In genomic region chr5:121711928-121712231, GRCm38 (mm10) we compare ENCODE assay signal across 8 mouse cellular contexts. TPM values are rescaled to one million over a fixed set of nuclear protein-coding genes. Genes with fewer than 3 reads are reported as not detected.
DNase-seq lines count a peak whose midpoint lies in the region; ATAC-seq and TF ChIP-seq lines count a peak whose summit lies in the region.

No protein-coding gene starts in this region.

- peak overlapping the region; percentile 99 for H3K4me3 ChIP-seq in kidney, embryonic 15.5 days (replicated peaks)
- peak overlapping the region; percentile 88 for H3K4me3 ChIP-seq in cortical plate, adult 2 months (ENCODE audit: insufficient read depth, low read length)
- H3K4me3 ChIP-seq in hindbrain, embryonic 16.5 days (ENCODE audit: low read length) = peak overlapping the region; percentile 99
- H3K4me3 ChIP-seq in midbrain, embryonic 16.5 days (ENCODE audit: low read depth, low read length) = peak overlapping the region; percentile 94

- no peak for DNase-seq in kidney, postnatal 14 days
- no peak for DNase-seq in thymus, postnatal 10 days (ENCODE audit: low spot score in 2 of 2)
- DNase-seq in urinary bladder, adult 18-20 months (ENCODE audit: low spot score in 2 of 2) = no peak
- no peak for DNase-seq in left cerebral cortex, postnatal 10 days (ENCODE audit: extremely low spot score in 1 of 2, low spot score in 2 of 2)

- H3K27me3 ChIP-seq in kidney, embryonic 15.5 days = no peaks in the 10 kb centered on the region
- no peaks in the 10 kb centered on the region for H3K27me3 ChIP-seq in hindbrain, embryonic 16.5 days (replicated peaks; ENCODE audit: control insufficient read depth, insufficient read depth, low read length)
- H3K27me3 ChIP-seq in midbrain, embryonic 16.5 days (ENCODE audit: control insufficient read depth, insufficient read depth, low read depth, low read length) = no peaks in the 10 kb centered on the region

- intact Hi-C loops in left cerebral cortex, postnatal 10 days (cut with DNase I) = loop anchor here (5.0 kb wide), 1 partner anchor 70 kb away; no protein-coding TSS in a partner anchor

- no peak for TF ChIP-seq POLR2A in cortical plate, adult 2 months (IDR thresholded peaks at IDR 0.05; ENCODE audit: extremely low read depth, insufficient read depth, low read length)

- under 1% methylated on average over 57 of the region's 57 CpGs for WGBS in kidney, embryonic 15.5 days
- 0% methylated on average over 25 of the region's 57 CpGs for WGBS in hindbrain, embryonic 16.5 days
- 0% methylated on average over 26 of the region's 57 CpGs for WGBS in midbrain, embryonic 16.5 days

- ATAC-seq in kidney, embryonic 15.5 days (replicated peaks; ENCODE audit: low FRiP score) = peak; percentile 54
- peak; percentile 57 for ATAC-seq in hindbrain, embryonic 16.5 days
- ATAC-seq in midbrain, embryonic 16.5 days = peak; percentile 57

- H3K27ac ChIP-seq in kidney, embryonic 15.5 days = peak overlapping the region; percentile 97
- peak overlapping the region; percentile 99 for H3K27ac ChIP-seq in cortical plate, adult 2 months (ENCODE audit: insufficient read depth, low read length)
- H3K27ac ChIP-seq in hindbrain, embryonic 16.5 days (ENCODE audit: low read depth, low read length) = peak overlapping the region; percentile 99
- H3K27ac ChIP-seq in midbrain, embryonic 16.5 days (ENCODE audit: low read length) = peak overlapping the region; percentile 98

- peaks cover 36% of the 10 kb centered on the region for H3K4me1 ChIP-seq in kidney, embryonic 15.5 days
- peaks cover 5% of the 10 kb centered on the region for H3K4me1 ChIP-seq in cortical plate, adult 2 months (ENCODE audit: control insufficient read depth, insufficient read depth, low read length)
- H3K4me1 ChIP-seq in hindbrain, embryonic 16.5 days (ENCODE audit: control insufficient read depth, insufficient read depth, low read depth, low read length) = peaks cover 25% of the 10 kb centered on the region
- H3K4me1 ChIP-seq in midbrain, embryonic 16.5 days (ENCODE audit: control insufficient read depth, insufficient read depth, low read length) = peaks cover 34% of the 10 kb centered on the region

- H3K9me3 ChIP-seq in kidney, embryonic 15.5 days (replicated peaks) = no peaks in the 10 kb centered on the region
- H3K9me3 ChIP-seq in hindbrain, embryonic 16.5 days (ENCODE audit: control insufficient read depth, low read length) = no peaks in the 10 kb centered on the region
- H3K9me3 ChIP-seq in midbrain, embryonic 16.5 days (replicated peaks; ENCODE audit: control insufficient read depth, low read length, poor library complexity, severe bottlenecking) = no peaks in the 10 kb centered on the region

- peak overlapping the region; percentile 79 for H3K4me2 ChIP-seq in kidney, embryonic 15.5 days
- peak overlapping the region; percentile 94 for H3K4me2 ChIP-seq in hindbrain, embryonic 16.5 days (ENCODE audit: low read length)
- H3K4me2 ChIP-seq in midbrain, embryonic 16.5 days (ENCODE audit: low read length) = peak overlapping the region; percentile 90

- TF ChIP-seq CTCF in cortical plate, adult 2 months (IDR thresholded peaks at IDR 0.05; ENCODE audit: extremely low read depth, insufficient read depth, low read length) = no peak

- H3K36me3 ChIP-seq in kidney, embryonic 15.5 days = no peaks in the 10 kb centered on the region
- H3K36me3 ChIP-seq in hindbrain, embryonic 16.5 days (ENCODE audit: control insufficient read depth, insufficient read depth, low read length) = no peaks in the 10 kb centered on the region
- H3K36me3 ChIP-seq in midbrain, embryonic 16.5 days (ENCODE audit: control insufficient read depth, insufficient read depth, low read length) = no peaks in the 10 kb centered on the region

- peak overlapping the region; percentile 98 for H3K9ac ChIP-seq in kidney, embryonic 15.5 days
- peak overlapping the region; percentile 97 for H3K9ac ChIP-seq in hindbrain, embryonic 16.5 days (ENCODE audit: low read depth, low read length)
- peak overlapping the region; percentile 92 for H3K9ac ChIP-seq in midbrain, embryonic 16.5 days (ENCODE audit: low read depth, low read length)

RNA-seq across cellular contexts. Expression of gene Atxn2, which starts 0.7 kb away (rescaled TPM):
- 50.1 and 54.9 TPM in 2 replicates for polyA plus RNA-seq in kidney, embryonic 15.5 days (2015; fragmentation: Nextera tagmentation; extraction: Ambion mirVana)
- 136 and 139 TPM in 2 replicates for polyA plus RNA-seq in cortical plate, adult 2 months (2012; rRNA removed)
- polyA plus RNA-seq in hindbrain, embryonic 16.5 days (2015; fragmentation: Nextera tagmentation; extraction: Ambion mirVana) = 52.4 and 53.9 TPM in 2 replicates
- polyA plus RNA-seq in midbrain, embryonic 16.5 days (2015; fragmentation: Nextera tagmentation; extraction: Ambion mirVana) = 60.1 and 65.5 TPM in 2 replicates
- total RNA-seq in left cerebral cortex, postnatal 10 days (2021) = 100 to 1,000 TPM; 264 to 274 TPM

RNA-seq across cellular contexts. Expression of gene Brap, which starts 51.5 kb away (rescaled TPM):
- polyA plus RNA-seq in kidney, embryonic 15.5 days (2015; fragmentation: Nextera tagmentation; extraction: Ambion mirVana) = 35.0 and 36.1 TPM in 2 replicates
- 51.8 and 57.5 TPM in 2 replicates for polyA plus RNA-seq in cortical plate, adult 2 months (2012; rRNA removed)
- polyA plus RNA-seq in hindbrain, embryonic 16.5 days (2015; fragmentation: Nextera tagmentation; extraction: Ambion mirVana) = 36.1 and 42.5 TPM in 2 replicates
- polyA plus RNA-seq in midbrain, embryonic 16.5 days (2015; fragmentation: Nextera tagmentation; extraction: Ambion mirVana) = 43.3 and 44.5 TPM in 2 replicates
- 10 to 100 TPM; 50.4 to 51.8 TPM for total RNA-seq in left cerebral cortex, postnatal 10 days (2021)

RNA-seq across cellular contexts. Expression of gene Acad10, which starts 51.6 kb away (rescaled TPM):
- polyA plus RNA-seq in kidney, embryonic 15.5 days (2015; fragmentation: Nextera tagmentation; extraction: Ambion mirVana) = 3.1 and 3.6 TPM in 2 replicates
- polyA plus RNA-seq in cortical plate, adult 2 months (2012; rRNA removed) = 4.6 and 5.0 TPM in 2 replicates
- polyA plus RNA-seq in hindbrain, embryonic 16.5 days (2015; fragmentation: Nextera tagmentation; extraction: Ambion mirVana) = 1.3 and 1.4 TPM in 2 replicates
- 1.7 and 2.1 TPM in 2 replicates for polyA plus RNA-seq in midbrain, embryonic 16.5 days (2015; fragmentation: Nextera tagmentation; extraction: Ambion mirVana)
- 1 to 10 TPM; 2.2 to 2.5 TPM for total RNA-seq in left cerebral cortex, postnatal 10 days (2021)
